Mouse (Mus musculus): ENCODE results near the gene Orai3. TPM values are rescaled to one million over a fixed set of nuclear protein-coding genes. Genes with fewer than 3 reads are reported as not detected.

Gene Orai3
- polyA plus RNA-seq, 1 experiment = 24.1 TPM

DNA sequence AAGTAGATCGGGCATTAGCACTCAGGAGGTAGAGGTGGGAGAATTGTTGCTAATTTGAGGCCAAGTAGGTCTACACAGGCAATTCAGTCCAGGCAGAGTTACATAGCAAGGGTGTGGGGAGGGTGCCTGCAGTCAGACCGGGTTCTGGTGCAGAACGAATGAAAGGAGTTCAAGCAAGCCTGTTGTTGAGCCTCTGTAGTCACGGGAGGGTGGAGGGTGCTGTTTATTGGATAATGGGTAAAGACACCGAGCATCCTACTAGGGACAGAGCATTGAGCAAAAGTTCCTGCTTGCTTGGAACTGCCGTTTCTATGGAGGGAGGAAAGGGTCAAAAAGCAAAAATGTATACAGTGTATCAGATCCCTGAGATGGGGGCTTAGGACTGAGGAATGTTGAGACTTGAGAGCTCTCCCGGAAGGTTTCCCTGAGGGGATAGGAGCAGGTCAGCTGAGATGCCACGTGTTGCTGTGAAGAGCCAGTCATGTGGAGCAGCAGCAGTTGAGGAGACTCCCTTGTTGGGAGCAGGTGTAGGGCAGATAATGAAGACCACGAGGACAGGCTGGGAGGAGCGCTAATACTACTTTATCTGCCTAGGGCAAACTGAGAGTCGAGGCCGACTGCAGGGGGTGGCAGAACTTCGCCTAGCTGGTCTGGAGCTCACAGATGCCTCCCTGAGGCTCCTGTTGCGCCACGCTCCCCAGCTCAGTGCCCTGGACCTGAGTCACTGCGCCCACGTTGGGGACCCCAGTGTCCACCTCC is 2.6 kb upstream of the Orai3 start:
- no peak overlapping the region for H3K27ac ChIP-seq (ENCODE audit: insufficient read depth, low read length)
- no peak for DNase-seq
- H3K4me1 ChIP-seq (ENCODE audit: control insufficient read depth, insufficient read depth, low read length) = no peaks in the 10 kb centered on the region
- TF ChIP-seq POLR2A (IDR thresholded peaks at IDR 0.05; ENCODE audit: borderline replicate concordance, insufficient read depth, low read length) (no peak), CTCF (IDR thresholded peaks at IDR 0.05; ENCODE audit: borderline replicate concordance, insufficient read depth, low read depth, low read length) (no peak)
- 79% methylated on average over 17 of the region's 17 CpGs for WGBS
- no peaks in the 10 kb centered on the region for H3K27me3 ChIP-seq (ENCODE audit: control insufficient read depth, insufficient read depth, low read length)
- no peak overlapping the region for H3K4me3 ChIP-seq (replicated peaks; ENCODE audit: insufficient read depth, low read depth, low read length)

DNA sequence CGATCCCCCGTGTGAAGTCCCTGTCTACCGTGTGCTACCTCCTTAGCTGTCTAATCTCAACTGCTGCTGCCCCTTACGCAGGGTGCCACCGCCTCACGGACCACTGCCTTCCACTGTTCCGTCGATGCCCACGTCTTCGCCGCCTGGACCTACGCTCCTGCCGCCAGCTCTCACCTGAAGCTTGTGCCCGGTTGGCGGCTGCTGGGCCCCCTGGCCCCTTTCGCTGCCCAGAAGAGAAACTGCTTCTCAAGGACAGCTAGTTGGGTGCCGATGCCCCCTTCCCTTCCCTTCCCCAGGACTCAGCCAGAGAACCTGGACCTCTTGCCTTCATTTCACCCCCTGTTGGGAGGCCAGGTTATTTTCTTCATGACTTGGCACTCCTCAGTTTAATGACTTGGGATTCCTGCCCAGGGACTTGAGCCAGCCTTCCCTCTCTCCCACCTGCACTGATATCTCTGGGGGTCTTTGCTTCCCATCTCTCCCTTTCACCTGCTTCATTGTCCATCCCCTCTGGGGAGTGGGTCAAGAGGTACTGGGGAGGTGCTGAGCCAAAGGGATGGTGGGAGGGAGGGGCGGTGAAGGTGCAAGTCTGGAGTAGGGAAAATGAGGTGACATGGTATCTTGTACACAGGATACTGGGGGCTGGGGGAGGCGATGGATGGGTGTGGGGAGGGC is 1.8 kb upstream of the Orai3 start:
- WGBS = 81% methylated on average over 19 of the region's 19 CpGs
- Histone ChIP-seq H3K4me1 (ENCODE audit: control insufficient read depth, insufficient read depth, low read length) (no peaks in the 10 kb centered on the region), H3K27me3 (ENCODE audit: control insufficient read depth, insufficient read depth, low read length) (no peaks in the 10 kb centered on the region), H3K4me3 (replicated peaks; ENCODE audit: insufficient read depth, low read depth, low read length) (no peak overlapping the region), H3K27ac (ENCODE audit: insufficient read depth, low read length) (no peak overlapping the region)
- TF ChIP-seq CTCF (IDR thresholded peaks at IDR 0.05; ENCODE audit: borderline replicate concordance, insufficient read depth, low read depth, low read length) = no peak
- TF ChIP-seq POLR2A (IDR thresholded peaks at IDR 0.05; ENCODE audit: borderline replicate concordance, insufficient read depth, low read length) = no peak
- peak in 1 of 2 experiments; percentile 28 for DNase-seq

DNA sequence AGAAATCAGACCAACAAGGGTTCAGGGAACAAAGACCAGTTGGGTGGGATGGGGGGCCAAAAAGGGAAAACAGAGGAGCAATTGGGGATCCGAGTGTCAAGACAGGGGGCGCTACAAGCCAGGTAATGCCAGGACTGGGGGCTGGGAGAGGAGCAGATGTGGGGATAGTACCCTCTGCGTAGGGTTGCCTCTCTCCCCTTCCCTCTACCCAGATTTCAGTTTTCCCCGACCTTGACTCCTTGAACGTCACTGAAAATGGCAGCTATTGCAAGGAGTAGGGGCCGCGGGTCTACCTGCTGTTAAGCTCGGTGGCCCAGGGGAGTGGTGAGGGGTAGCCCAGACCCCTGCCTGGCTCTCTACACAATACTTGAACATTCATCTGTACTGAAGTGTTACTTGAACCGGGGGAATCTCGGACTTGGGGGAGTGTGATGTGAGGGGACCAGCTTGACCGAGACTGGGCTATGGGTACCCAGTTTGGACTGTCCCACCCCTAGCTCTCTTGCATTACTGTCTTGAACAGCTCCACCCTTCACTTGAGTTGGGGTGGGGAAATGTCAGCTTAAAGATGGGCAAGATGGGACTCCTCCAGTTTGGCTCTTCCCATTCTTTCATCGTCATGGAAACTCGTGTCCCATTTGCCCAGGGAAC is 1.1 kb upstream of the Orai3 start:
- H3K4me3 ChIP-seq (replicated peaks; ENCODE audit: insufficient read depth, low read depth, low read length) = peak overlapping the region; percentile 23
- DNase-seq = peak in 1 of 2 experiments; percentile 44
- H3K27me3 ChIP-seq (ENCODE audit: control insufficient read depth, insufficient read depth, low read length) = no peaks in the 10 kb centered on the region
- no peaks in the 10 kb centered on the region for H3K4me1 ChIP-seq (ENCODE audit: control insufficient read depth, insufficient read depth, low read length)
- no peak for TF ChIP-seq POLR2A (IDR thresholded peaks at IDR 0.05; ENCODE audit: borderline replicate concordance, insufficient read depth, low read length)
- 0 out of 2 replicates have a peak, but pooled peaks have one; percentile 34 for TF ChIP-seq CTCF (IDR thresholded peaks at IDR 0.05; ENCODE audit: borderline replicate concordance, insufficient read depth, low read depth, low read length)
- WGBS = 54% methylated on average over 13 of the region's 13 CpGs
- no peak overlapping the region for H3K27ac ChIP-seq (ENCODE audit: insufficient read depth, low read length)

DNA sequence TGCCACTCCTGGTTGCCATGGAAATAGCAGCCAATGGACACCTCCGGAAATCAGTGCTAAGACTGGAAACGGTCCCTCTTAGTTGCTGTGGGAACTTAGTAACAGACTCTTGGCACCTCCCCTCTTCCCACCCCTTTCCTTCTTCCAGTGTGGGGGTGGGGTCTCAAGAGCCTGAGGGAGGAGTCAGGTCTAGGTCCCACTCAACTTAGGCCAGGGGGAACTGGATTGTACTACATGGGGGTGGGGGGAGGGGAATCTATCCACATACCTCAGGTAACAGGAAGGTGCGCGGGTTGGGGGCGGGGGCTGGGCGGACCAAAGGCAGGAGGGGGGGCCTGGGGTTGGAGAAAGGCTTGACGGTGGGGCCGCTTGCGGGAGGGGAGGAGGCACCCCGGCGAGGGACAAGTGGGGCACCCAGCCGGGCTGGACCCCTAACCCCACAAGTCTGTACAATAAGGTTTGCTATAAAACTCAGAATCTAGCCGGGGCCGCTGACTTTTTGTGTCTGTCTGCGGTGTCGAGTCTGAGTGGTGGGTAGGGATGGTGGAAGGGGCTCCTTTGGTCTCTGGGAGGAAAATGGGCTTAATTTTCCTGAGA is 520 bp upstream of the Orai3 start:
- TF ChIP-seq CTCF (IDR thresholded peaks at IDR 0.05; ENCODE audit: borderline replicate concordance, insufficient read depth, low read depth, low read length) (no peak), POLR2A (IDR thresholded peaks at IDR 0.05; ENCODE audit: borderline replicate concordance, insufficient read depth, low read length) (no peak)
- Histone ChIP-seq H3K27ac (ENCODE audit: insufficient read depth, low read length) (peak overlapping the region; percentile 67), H3K4me3 (replicated peaks; ENCODE audit: insufficient read depth, low read depth, low read length) (peak overlapping the region; percentile 85), H3K4me1 (ENCODE audit: control insufficient read depth, insufficient read depth, low read length) (peaks cover 1% of the 10 kb centered on the region; the same call in 1 of the 2 replicates), H3K27me3 (ENCODE audit: control insufficient read depth, insufficient read depth, low read length) (no peaks in the 10 kb centered on the region)
- peak; percentile 92 to 94 for DNase-seq
- 3% methylated on average over 16 of the region's 16 CpGs for WGBS

DNA sequence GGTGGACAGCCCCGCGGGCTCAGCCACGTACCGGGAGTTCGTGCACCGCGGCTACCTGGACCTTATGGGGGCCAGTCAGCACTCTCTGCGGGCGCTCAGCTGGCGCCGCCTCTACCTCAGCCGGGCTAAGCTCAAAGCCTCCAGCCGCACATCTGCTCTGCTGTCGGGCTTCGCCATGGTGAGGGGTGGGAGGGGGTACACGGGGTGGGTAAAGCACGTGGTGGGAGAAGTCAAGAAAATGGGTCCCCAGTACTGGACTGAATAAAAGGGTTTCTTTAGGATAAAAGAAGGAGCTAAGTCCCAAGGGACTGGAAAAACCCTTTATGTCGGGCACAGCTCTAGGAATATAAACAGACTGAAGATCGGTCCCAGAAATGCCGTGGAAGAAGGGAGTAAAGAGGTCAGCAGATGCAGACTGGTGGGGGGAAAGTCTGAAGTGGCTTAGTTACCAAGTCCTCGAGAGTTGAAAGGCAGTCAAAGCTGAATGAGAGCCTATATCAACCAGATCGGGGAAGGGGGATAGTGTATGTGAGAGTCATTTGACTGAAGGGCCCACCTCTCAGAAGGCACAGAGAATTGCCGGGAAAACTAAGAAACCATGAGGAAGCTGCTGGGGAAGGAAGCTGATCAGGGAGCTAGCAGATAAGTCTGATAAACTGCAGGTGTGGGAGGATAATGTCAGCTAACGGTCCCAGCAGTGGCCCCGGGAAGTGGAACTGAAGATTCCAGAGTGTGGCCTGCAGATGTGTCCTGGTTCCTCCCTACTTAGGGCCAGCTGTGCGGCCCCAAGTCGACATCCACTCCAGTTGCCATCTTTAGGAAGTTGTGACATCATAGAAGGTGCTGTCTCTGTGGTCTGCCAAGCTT is 657 bp downstream of the Orai3 start:
- WGBS = 4% methylated on average over 27 of the region's 27 CpGs
- Histone ChIP-seq H3K27me3 (ENCODE audit: control insufficient read depth, insufficient read depth, low read length) (no peaks in the 10 kb centered on the region), H3K27ac (ENCODE audit: insufficient read depth, low read length) (peak overlapping the region; percentile 67), H3K4me1 (ENCODE audit: control insufficient read depth, insufficient read depth, low read length) (peaks cover 5% of the 10 kb centered on the region; the same call in 1 of the 2 replicates), H3K4me3 (replicated peaks; ENCODE audit: insufficient read depth, low read depth, low read length) (peak overlapping the region; percentile 85)
- no peak for TF ChIP-seq POLR2A (IDR thresholded peaks at IDR 0.05; ENCODE audit: borderline replicate concordance, insufficient read depth, low read length)
- no peak for TF ChIP-seq CTCF (IDR thresholded peaks at IDR 0.05; ENCODE audit: borderline replicate concordance, insufficient read depth, low read depth, low read length)
- peak in 1 of 2 experiments; percentile 26 for DNase-seq

DNA sequence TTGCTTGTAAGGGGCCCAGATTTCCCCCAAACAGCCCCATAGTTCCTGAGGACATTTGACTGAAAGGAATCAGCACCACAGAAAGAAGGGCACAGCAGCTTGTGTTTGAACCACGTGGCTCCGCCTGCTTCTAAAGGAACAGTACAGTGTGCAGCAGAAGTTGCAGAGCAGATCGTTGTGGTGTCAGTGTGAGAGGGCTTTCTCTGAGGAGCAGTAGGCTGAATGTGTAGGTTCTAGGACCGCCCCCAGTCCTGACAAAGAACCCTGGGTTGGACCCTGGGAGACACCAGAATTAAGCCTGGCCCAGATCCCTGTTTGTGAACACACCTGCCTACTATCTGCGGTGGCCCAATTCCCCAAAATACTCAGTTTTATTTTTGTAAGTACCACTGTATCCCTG is 1.6 kb downstream of the Orai3 start:
- TF ChIP-seq POLR2A (IDR thresholded peaks at IDR 0.05; ENCODE audit: borderline replicate concordance, insufficient read depth, low read length) (no peak), CTCF (IDR thresholded peaks at IDR 0.05; ENCODE audit: borderline replicate concordance, insufficient read depth, low read depth, low read length) (no peak)
- Histone ChIP-seq H3K27ac (ENCODE audit: insufficient read depth, low read length) (no peak overlapping the region), H3K27me3 (ENCODE audit: control insufficient read depth, insufficient read depth, low read length) (no peaks in the 10 kb centered on the region), H3K4me3 (replicated peaks; ENCODE audit: insufficient read depth, low read depth, low read length) (no peak overlapping the region), H3K4me1 (ENCODE audit: control insufficient read depth, insufficient read depth, low read length) (peaks cover 5% of the 10 kb centered on the region; the same call in 1 of the 2 replicates)
- 62% methylated on average over 5 of the region's 5 CpGs for WGBS
- DNase-seq = no peak

DNA sequence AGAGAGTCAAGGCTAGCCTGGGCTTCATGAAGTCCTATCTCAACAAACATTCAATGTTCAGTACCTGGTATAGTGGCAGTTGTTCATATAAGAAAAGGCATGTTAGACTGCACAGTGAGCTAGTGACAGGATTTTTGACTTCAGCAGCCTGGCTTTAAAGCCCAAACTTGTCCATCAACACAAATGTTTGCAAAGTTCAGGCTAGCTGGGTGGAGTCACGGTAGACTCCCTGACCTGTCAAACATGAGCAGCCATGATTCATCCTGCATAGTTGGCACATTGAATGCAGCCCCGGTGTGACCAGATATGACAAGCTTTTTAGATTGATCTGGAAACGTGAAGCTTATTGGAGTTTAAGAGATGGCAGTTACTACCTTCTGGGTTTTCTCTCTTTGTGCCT is 2.5 kb downstream of the Orai3 start:
- DNase-seq = no peak
- H3K4me1 ChIP-seq (ENCODE audit: control insufficient read depth, insufficient read depth, low read length) = peaks cover 5% of the 10 kb centered on the region; the same call in 1 of the 2 replicates
- TF ChIP-seq CTCF (IDR thresholded peaks at IDR 0.05; ENCODE audit: borderline replicate concordance, insufficient read depth, low read depth, low read length) (no peak), POLR2A (IDR thresholded peaks at IDR 0.05; ENCODE audit: borderline replicate concordance, insufficient read depth, low read length) (no peak)
- WGBS = 58% methylated on average over 3 of the region's 3 CpGs
- H3K4me3 ChIP-seq (replicated peaks; ENCODE audit: insufficient read depth, low read depth, low read length) = no peak overlapping the region
- H3K27me3 ChIP-seq (ENCODE audit: control insufficient read depth, insufficient read depth, low read length) = no peaks in the 10 kb centered on the region
- H3K27ac ChIP-seq (ENCODE audit: insufficient read depth, low read length) = no peak overlapping the region
